Mouse (Mus musculus) liver, embryonic 14.5 days (tissue): ENCODE data around the gene Synj1.

ENCODE experiments used
- CTCF ChIP-seq: IDR thresholded peaks from 2 replicates; pipeline ENCODE4 v1.5.1; 2016; ENCODE audit warnings: antibody characterized with exemption, low read depth, control low read depth
- EP300 ChIP-seq: IDR thresholded peaks from 2 replicates; pipeline ENCODE4 v1.6.1; 2016; ENCODE audit warnings: antibody characterized with exemption, low read depth

GRCm38 (mm10) chr16:91026290-91026689, 15.2 kb upstream of the Synj1 start:
- TF ChIP-seq EP300 (no peak), CTCF (no peak)
